Mouse (Mus musculus) lung, embryonic 14.5 days (tissue): ENCODE measurements around the gene Ctsw. TPM values are rescaled to one million over a fixed set of nuclear protein-coding genes. Genes with fewer than 3 reads are reported as not detected.
A peak's percentile ranks its signal among the peaks of the same experiment; 100 is the strongest.

Experiments
- ATAC-seq: fragments of 200-750 bp; cut with Nextera tagmentation; 2 replicates; pipeline ENCODE4 v1.8.0; 2017; ENCODE audit warnings: mild to moderate bottlenecking, moderate TSS enrichment, moderate library complexity; ENCODE audit not compliant: insufficient read depth
- DNase-seq: peaks from one replicate; pipeline ENCODE4 v3.0.0-alpha.2; 2015
- H3K27ac ChIP-seq: fragments of 300-500 bp; sonication (generic); 2 replicates; pipeline ENCODE4 v1.5.1; 2014; ENCODE audit warnings: low read depth, mild to moderate bottlenecking, moderate library complexity
- H3K27me3 ChIP-seq: fragments of 300-500 bp; sonication (generic); 2 replicates; pipeline ENCODE4 v1.6.1; 2014; ENCODE audit warnings: low read length, control low read depth; ENCODE audit not compliant: insufficient read depth
- H3K36me3 ChIP-seq: fragments of 300-500 bp; sonication (generic); 2 replicates; pipeline ENCODE4 v1.6.1; 2014; ENCODE audit warnings: control low read depth; ENCODE audit not compliant: insufficient read depth
- H3K4me1 ChIP-seq: fragments of 300-500 bp; sonication (generic); 2 replicates; pipeline ENCODE4 v1.6.1; 2014; ENCODE audit warnings: antibody characterized with exemption, control low read depth; ENCODE audit not compliant: insufficient read depth
- H3K4me2 ChIP-seq: fragments of 300-500 bp; sonication (generic); 2 replicates; pipeline ENCODE4 v1.6.1; 2014; ENCODE audit warnings: mild to moderate bottlenecking
- H3K4me3 ChIP-seq: fragments of 300-500 bp; sonication (generic); 2 replicates; pipeline ENCODE4 v1.5.1; 2014; ENCODE audit warnings: low read depth, low read length
- H3K9ac ChIP-seq: fragments of 300-500 bp; sonication (generic); 2 replicates; pipeline ENCODE4 v1.6.1; 2014
- H3K9me3 ChIP-seq: fragments of 300-500 bp; sonication (generic); 2 replicates; pipeline ENCODE4 v1.6.1; 2016; ENCODE audit warnings: low read depth, low read length, control low read depth
- CTCF ChIP-seq: IDR thresholded peaks from 2 replicates; pipeline ENCODE4 v1.5.1; 2016; ENCODE audit warnings: antibody characterized with exemption, low read depth
- WGBS: fragments of 180-500 bp; shearing (Covaris S2); extraction: QIAGEN DNeasy Blood & Tissue Kit; methylation state at CpG from one replicate; pipeline ENCODE4 v1.1.7; 2014; 5-methylcytosine and 5-hydroxymethylcytosine counted together
- polyA plus RNA-seq: library from polyadenylated mRNA; unstranded; fragments of >200 nt; fragmentation: Nextera tagmentation; extraction: Ambion mirVana; gene quantifications from 2 replicates; pipeline ENCODE4 v1.2.1, GENCODE M21; 2014

Ctsw gene
- 1.0 and 1.8 TPM in 2 replicates for polyA plus RNA-seq

DNA sequence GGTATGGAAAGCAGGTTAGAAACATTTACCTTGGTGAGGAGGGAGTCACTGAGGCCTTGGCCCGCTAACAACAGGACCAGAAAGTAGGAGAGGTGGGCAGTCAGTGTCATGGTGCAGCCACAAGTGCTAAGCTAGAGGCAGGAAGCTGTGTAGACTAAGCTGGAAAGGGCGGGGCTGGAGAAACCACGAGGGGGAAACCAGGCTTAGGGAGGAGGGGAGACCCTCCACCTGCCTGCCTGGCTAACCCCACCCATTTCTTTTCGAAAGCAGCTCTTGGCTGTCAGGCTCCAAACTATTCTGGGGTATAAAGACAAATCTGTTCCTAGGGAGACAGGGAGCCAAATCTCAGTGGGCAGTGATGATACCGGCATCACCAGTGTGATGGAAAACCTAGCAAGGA is at the start of gene Ctsw:
Gene Ctsw, minus strand, starts transcription at position 134 of the 400 bp plus-strand sequence.
- no peak for DNase-seq
- H3K4me2 ChIP-seq, result no peak within 1 kb of the TSS
- H3K27me3 ChIP-seq, result peaks cover 2% of the 10 kb centered on the region; the same call in 1 of the 2 replicates
- TF ChIP-seq CTCF, result no peak
- H3K4me3 ChIP-seq, result no peak within 1 kb of the TSS
- ATAC-seq, result no peak
- H3K36me3 ChIP-seq, result peaks cover 39% of the 10 kb centered on the region
- H3K9me3 ChIP-seq, result no peaks in the 10 kb centered on the region
- H3K27ac ChIP-seq, result no peak within 1 kb of the TSS
- H3K9ac ChIP-seq, result no peak within 1 kb of the TSS
- H3K4me1 ChIP-seq, result no peaks in the 10 kb centered on the region
- 45% methylated on average over 5 of the region's 5 CpGs for WGBS

DNA sequence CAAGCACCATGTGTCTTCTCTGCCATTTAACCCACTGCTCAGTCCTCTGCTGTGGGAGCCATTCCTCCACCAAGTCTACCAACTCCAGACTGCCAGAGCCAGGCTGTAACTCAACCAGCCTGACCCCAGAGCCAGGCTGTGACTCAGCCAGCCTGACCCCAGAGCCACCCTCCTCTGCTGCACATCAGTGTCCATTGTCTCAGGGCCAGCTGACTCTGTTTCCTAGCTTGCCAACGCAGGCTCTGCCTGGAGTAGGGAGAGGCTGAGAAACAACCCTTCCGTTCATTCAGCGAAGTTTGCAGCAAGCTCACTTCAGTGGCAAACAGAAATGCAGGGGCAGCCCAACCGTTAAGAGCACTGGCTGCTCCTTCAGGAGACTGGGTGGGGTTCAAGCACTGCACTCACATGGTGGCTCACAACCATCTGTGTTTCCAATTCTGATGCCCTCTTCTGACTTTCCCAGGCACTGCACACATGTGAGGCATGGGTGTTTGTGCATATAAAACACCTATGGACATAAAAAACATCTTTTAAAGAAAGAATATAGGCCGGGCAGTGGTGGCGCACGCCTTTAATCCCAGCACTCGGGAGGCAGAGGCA is 48.7 kb upstream of the Ctsw start:
- H3K4me2 ChIP-seq, result no peak overlapping the region
- no peaks in the 10 kb centered on the region for H3K9me3 ChIP-seq
- no peaks in the 10 kb centered on the region for H3K27me3 ChIP-seq
- WGBS, result 70% methylated on average over 8 of the region's 8 CpGs
- no peaks in the 10 kb centered on the region for H3K4me1 ChIP-seq
- H3K36me3 ChIP-seq, result no peaks in the 10 kb centered on the region
- no peak overlapping the region for H3K4me3 ChIP-seq
- H3K27ac ChIP-seq, result no peak overlapping the region
- DNase-seq (no peak), ATAC-seq (no peak)
- 0 out of 2 replicates have a peak, but pooled peaks have one; percentile 3 for TF ChIP-seq CTCF
- no peak overlapping the region for H3K9ac ChIP-seq

DNA sequence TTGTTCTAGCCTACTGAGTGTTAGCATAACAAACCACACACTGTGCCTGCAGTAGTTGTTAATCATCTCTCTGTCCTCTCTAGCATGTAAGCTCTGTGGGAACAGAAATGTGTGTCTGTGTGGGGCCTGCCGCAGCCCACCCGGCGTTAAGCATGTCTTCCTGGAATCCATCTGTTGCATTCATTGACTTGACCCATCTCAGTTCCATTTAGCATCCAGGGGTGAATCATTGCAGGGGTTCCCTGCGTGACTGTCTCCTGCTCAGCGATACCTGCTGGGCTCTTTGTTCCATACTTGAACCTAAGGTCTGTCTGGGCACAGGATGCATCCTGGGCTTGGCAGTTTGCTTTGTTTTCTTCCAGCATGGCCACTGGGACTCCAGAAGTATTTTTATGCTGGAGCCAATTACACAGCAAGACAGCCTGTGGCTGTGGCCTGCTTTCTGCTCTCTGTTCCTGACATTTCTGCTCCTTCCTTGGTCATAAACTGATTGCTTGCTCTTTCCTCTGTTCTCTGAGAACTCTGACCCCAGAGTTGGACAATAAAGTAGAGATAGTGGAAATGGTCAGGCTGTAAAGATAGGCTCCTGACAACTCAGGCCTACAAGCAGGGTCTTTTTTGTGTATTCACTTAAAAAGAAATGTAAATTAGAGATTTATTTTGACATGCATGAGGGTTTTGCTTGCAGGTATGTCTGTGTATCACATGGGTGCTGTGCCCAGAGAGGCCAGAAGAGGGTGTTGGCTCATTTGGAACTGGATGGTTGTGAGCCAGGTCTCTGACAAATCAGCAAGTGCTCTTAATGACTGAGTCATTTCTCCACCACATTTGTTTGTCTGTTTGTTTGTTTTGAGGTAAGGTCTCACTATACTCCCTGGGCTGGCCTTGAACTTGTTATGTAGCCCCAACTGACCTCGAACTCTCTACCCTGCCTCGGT is 47.8 kb upstream of the Ctsw start:
- Histone ChIP-seq H3K36me3 (no peaks in the 10 kb centered on the region), H3K27ac (no peak overlapping the region), H3K27me3 (no peaks in the 10 kb centered on the region), H3K4me1 (0 out of 2 replicates have a peak, but pooled peaks cover 2% of the 10 kb centered on the region), H3K4me3 (no peak overlapping the region), H3K4me2 (no peak overlapping the region), H3K9me3 (no peaks in the 10 kb centered on the region), H3K9ac (no peak overlapping the region)
- ATAC-seq (no peak), DNase-seq (no peak)
- no peak for TF ChIP-seq CTCF
- 87% methylated on average over 7 of the region's 7 CpGs for WGBS

DNA sequence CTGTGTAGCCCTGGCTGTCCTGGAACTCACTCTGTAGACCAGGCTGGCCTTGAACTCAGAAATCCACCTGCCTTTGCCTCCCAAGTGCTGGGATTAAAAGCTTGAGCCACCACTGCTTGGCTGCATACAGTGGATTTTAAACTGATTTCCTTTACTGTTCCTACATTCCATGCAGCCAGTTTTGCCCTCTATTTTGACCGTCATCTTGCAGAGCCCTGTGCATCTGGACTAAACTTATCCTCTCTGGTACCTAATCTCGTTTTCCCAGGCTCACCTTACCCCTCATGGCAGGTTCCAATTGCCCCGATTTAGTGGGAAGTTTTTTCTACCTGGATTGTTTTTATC is 44.7 kb upstream of the Ctsw start:
- Histone ChIP-seq H3K27me3 (no peaks in the 10 kb centered on the region), H3K4me3 (no peak overlapping the region), H3K27ac (no peak overlapping the region), H3K9ac (no peak overlapping the region), H3K4me1 (0 out of 2 replicates have a peak, but pooled peaks cover 5% of the 10 kb centered on the region), H3K4me2 (no peak overlapping the region), H3K36me3 (no peaks in the 10 kb centered on the region), H3K9me3 (no peaks in the 10 kb centered on the region)
- TF ChIP-seq CTCF, result no peak
- WGBS, result 78% methylated on average over 3 of the region's 3 CpGs
- DNase-seq, result no peak
- ATAC-seq, result no peak

DNA sequence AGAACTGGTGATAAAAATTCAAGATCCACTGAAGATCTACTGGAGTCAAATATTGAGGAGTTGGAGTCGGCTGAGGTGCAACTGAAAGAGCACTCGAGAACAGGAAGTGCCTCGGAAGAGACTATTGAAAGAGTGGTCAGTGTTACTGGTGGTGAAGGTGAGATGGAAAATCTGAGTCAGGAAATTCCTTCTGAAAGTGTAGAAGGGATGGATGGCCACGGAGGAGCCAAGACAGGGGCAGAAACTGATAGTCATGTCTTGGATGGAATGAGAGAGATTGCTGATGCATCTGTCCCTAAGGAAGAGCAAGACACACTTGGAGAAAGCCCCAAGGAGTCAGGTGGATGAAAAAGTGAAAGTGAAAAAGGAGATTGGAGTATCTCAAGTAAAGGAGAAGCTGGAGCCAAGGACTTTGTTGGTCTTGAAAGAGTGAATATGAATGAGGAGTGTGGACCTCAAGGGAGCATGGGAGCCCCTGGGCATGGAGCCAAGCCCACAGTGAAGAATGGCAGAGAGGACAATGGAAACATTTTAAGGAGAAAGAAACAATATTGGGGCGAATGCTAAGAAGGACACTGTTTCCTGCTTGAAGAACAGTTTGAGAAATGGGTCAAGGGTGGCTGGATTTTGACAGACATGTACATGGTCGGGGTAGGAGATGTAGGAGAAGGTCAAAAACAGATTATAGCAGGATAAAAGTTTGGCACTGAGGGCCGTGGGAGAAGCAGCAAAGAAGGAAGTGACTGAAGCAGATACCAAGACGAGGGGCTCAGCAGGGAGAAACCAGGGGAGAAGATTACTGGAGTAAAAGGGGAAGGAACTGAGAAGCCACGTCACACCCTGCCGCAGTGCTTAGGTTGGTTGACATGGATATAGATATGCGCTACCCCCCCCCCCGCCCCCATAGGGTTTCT is 44.0 kb upstream of the Ctsw start:
- no peak for TF ChIP-seq CTCF
- no peak overlapping the region for H3K9ac ChIP-seq
- no peak overlapping the region for H3K4me3 ChIP-seq
- 73% methylated on average over 12 of the region's 12 CpGs for WGBS
- no peak for ATAC-seq
- no peaks in the 10 kb centered on the region for H3K36me3 ChIP-seq
- no peak overlapping the region for H3K27ac ChIP-seq
- H3K4me2 ChIP-seq, result 0 out of 2 replicates have a peak overlapping the region, but pooled peaks have one; percentile 2
- no peaks in the 10 kb centered on the region for H3K9me3 ChIP-seq
- peak; percentile 57 for DNase-seq
- H3K4me1 ChIP-seq, result 0 out of 2 replicates have a peak, but pooled peaks cover 5% of the 10 kb centered on the region
- no peaks in the 10 kb centered on the region for H3K27me3 ChIP-seq

DNA sequence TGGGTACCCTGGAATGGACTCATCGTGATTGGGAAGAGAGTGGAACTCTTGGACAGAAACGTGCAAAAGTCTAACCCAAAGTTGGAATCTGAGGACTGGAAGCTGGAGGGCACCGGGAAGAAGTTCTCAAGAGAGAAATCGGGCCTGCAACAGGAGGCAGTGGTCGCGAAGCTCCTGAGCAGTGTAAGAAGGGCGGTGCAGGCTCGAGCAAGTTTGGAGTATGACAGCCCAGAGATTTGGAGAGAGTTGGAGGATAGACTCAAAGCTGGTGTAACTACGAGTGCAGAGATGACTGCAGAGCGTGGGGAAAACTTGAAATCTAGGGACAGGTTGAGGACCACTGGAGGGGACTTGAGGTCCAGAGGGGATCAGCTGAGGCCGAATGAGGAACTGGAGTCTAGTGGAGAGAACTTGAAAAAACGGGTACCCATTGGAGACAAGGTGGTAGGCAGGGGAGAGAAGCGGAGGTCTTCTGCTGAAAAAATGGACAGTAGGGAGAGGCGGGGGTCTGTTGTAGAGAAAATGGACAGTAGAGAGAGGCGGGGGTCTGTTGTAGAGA is 42.8 kb upstream of the Ctsw start:
- Histone ChIP-seq H3K4me2 (peak overlapping the region; percentile 90), H3K4me3 (peak overlapping the region; percentile 51), H3K4me1 (0 out of 2 replicates have a peak, but pooled peaks cover 5% of the 10 kb centered on the region), H3K27me3 (no peaks in the 10 kb centered on the region), H3K27ac (peak overlapping the region; percentile 3; the same call in 1 of the 2 replicates), H3K36me3 (no peaks in the 10 kb centered on the region), H3K9me3 (no peaks in the 10 kb centered on the region), H3K9ac (peak overlapping the region; percentile 54)
- TF ChIP-seq CTCF, result no peak
- no peak for ATAC-seq
- WGBS, result 47% methylated on average over 15 of the region's 15 CpGs
- DNase-seq, result no peak
